Mouse (Mus musculus): ENCODE data around the gene Celf5.

GRCm38 (mm10) chr10:81519978-81520365 is 37.5 kb upstream of the Celf5 start:
- TF ChIP-seq TBP (IDR thresholded peaks at IDR 0.05; ENCODE audit: low read depth, low read length) (no peak), CTCF (IDR thresholded peaks at IDR 0.05 in 2 of 3, conservative IDR thresholded peaks at IDR 0.05 in 1 of 3; ENCODE audit: control insufficient read depth in 1 of 3, insufficient read depth in 1 of 3, low read depth in 2 of 3, low read length in 3 of 3, poor library complexity in 1 of 3, severe bottlenecking in 1 of 3) (no peak), RCOR1 (IDR thresholded peaks at IDR 0.05; ENCODE audit: low read depth, low read length) (no peak), TCF12 (IDR thresholded peaks at IDR 0.05; ENCODE audit: low read depth, low read length) (no peak), BHLHE40 (IDR thresholded peaks at IDR 0.05; ENCODE audit: borderline replicate concordance, low read depth, low read length) (no peak)
